Mouse (Mus musculus) megakaryocyte, embryonic 14.5 days (primary cell): ENCODE measurements around the gene Hivep3.

Experiments used
- FLI1 ChIP-seq: IDR thresholded peaks from 2 replicates; pipeline ENCODE4 v1.6.1; 2012; ENCODE audit warnings: low read length, inconsistent platforms, mixed read lengths
- GATA1 ChIP-seq: IDR thresholded peaks from 3 replicates; pipeline ENCODE4 v1.6.1; 2012; ENCODE audit warnings: mixed read lengths, low read length, inconsistent platforms, borderline replicate concordance

- TF ChIP-seq GATA1 (no peak), FLI1 (no peak)
Measured at GRCm38 (mm10) chr4:120131441-120132220, 398.0 kb downstream of the Hivep3 start.
